Comparison of ENCODE assay signal across 10 mouse cellular contexts in the genomic region with DNA sequence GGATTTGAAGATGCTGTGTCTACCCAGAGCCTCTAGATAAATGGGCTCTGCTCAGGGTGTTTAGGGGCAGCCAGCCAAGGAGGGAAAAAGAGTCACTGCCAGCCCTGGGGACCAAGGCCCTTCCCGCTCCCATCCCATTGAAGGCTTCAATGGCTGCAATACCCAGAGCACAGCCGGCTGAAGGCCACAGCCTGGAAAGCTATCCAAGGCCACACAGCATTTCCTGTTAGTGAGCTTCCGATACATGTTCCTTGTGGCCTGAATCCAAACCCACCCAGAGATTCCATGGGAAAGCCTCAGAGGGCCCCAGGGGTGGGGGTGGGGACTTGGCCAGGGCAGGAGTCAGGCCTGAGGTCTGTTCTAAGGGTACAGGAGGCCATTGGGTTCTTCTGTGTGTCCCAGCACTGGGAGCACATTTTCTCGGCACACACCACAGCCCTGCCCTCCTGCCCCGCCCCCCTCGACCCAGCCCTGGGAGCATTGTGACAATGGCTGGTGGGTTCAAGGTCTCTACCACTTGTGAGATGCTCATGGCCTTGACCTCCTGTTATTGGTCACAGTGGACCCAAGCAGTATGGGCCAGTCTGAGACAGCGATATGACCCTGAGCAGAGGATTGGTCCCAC. TPM values are rescaled to one million over a fixed set of nuclear protein-coding genes. Genes with fewer than 3 reads are reported as not detected.
DNase-seq lines count a peak whose midpoint lies in the region; ATAC-seq lines count a peak whose summit lies in the region.
"Had no signal": no experiment of that assay in that cellular context is flagged by ENCODE, and none has a peak within 500 bp of the region (broad histone marks: within the 10 kb centered on the region; RNA-seq: fewer than 3 reads in every experiment).

No protein-coding gene starts in this region.

- H3K9ac ChIP-seq in hindbrain, embryonic 14.5 days, result no peak overlapping the region
- H3K9ac ChIP-seq in embryonic facial prominence, embryonic 14.5 days (ENCODE audit: low read depth, low read length), result no peak overlapping the region
- H3K9ac ChIP-seq: embryonic facial prominence, embryonic 12.5 days had no signal

- DNase-seq in hindbrain, embryonic 10.5 days (ENCODE audit: low spot score), result no peak
- no peak for DNase-seq in hindbrain, embryonic 14.5 days (ENCODE audit: low spot score)
- peak; percentile 25 for DNase-seq in embryonic facial prominence, embryonic 14.5 days (ENCODE audit: low spot score)
- DNase-seq in kidney, adult 8-10 months, result peak; percentile 48 to 65
- DNase-seq in lung, postnatal 14 days, result peak; percentile 68
- DNase-seq in retina, postnatal 1 day, result no peak

- peaks cover 16% of the 10 kb centered on the region for H3K27me3 ChIP-seq in hindbrain, embryonic 10.5 days (ENCODE audit: insufficient read depth, poor library complexity, severe bottlenecking)
- H3K27me3 ChIP-seq in hindbrain, embryonic 14.5 days (ENCODE audit: control insufficient read depth, insufficient read depth, low read length), result no peaks in the 10 kb centered on the region
- H3K27me3 ChIP-seq in embryonic facial prominence, embryonic 14.5 days (replicated peaks; ENCODE audit: control insufficient read depth, insufficient read depth, low read length), result no peaks in the 10 kb centered on the region
- H3K27me3 ChIP-seq: embryonic facial prominence, embryonic 12.5 days had no signal

- WGBS in hindbrain, embryonic 10.5 days, result 75% methylated on average over 7 of the region's 7 CpGs
- WGBS in hindbrain, embryonic 14.5 days, result 70% methylated on average over 7 of the region's 7 CpGs
- WGBS in embryonic facial prominence, embryonic 14.5 days, result 59% methylated on average over 7 of the region's 7 CpGs

- peaks cover 29% of the 10 kb centered on the region for H3K4me1 ChIP-seq in hindbrain, embryonic 10.5 days (replicated peaks)
- no peaks in the 10 kb centered on the region for H3K4me1 ChIP-seq in hindbrain, embryonic 14.5 days (replicated peaks; ENCODE audit: control insufficient read depth, insufficient read depth, low read length)
- H3K4me1 ChIP-seq in embryonic facial prominence, embryonic 14.5 days (ENCODE audit: control insufficient read depth, insufficient read depth, low read length), result no peaks in the 10 kb centered on the region

- no peak overlapping the region for H3K4me2 ChIP-seq in hindbrain, embryonic 14.5 days (replicated peaks)
- H3K4me2 ChIP-seq in embryonic facial prominence, embryonic 14.5 days (ENCODE audit: low read depth, low read length), result no peak overlapping the region
- H3K4me2 ChIP-seq: embryonic facial prominence, embryonic 12.5 days had no signal

- H3K9me3 ChIP-seq in hindbrain, embryonic 10.5 days, result peaks cover 5% of the 10 kb centered on the region
- no peaks in the 10 kb centered on the region for H3K9me3 ChIP-seq in hindbrain, embryonic 14.5 days (ENCODE audit: control insufficient read depth, low read length)
- peaks cover 5% of the 10 kb centered on the region; the same call in 1 of the 2 replicates for H3K9me3 ChIP-seq in embryonic facial prominence, embryonic 14.5 days (ENCODE audit: control insufficient read depth, low read length)

- no peaks in the 10 kb centered on the region for H3K36me3 ChIP-seq in hindbrain, embryonic 10.5 days
- H3K36me3 ChIP-seq in hindbrain, embryonic 14.5 days (replicated peaks; ENCODE audit: control insufficient read depth, insufficient read depth), result no peaks in the 10 kb centered on the region
- no peaks in the 10 kb centered on the region for H3K36me3 ChIP-seq in embryonic facial prominence, embryonic 14.5 days (ENCODE audit: control insufficient read depth, insufficient read depth, low read length)
- H3K36me3 ChIP-seq: embryonic facial prominence, embryonic 12.5 days had no signal

- no peak overlapping the region for H3K4me3 ChIP-seq in hindbrain, embryonic 10.5 days
- no peak overlapping the region for H3K4me3 ChIP-seq in hindbrain, embryonic 14.5 days (replicated peaks; ENCODE audit: low read length)
- no peak overlapping the region for H3K4me3 ChIP-seq in embryonic facial prominence, embryonic 14.5 days (ENCODE audit: low read depth, low read length)
- H3K4me3 ChIP-seq: embryonic facial prominence, embryonic 12.5 days had no signal

- H3K27ac ChIP-seq in hindbrain, embryonic 10.5 days, result peak overlapping the region; percentile 9; the same call in 1 of the 2 replicates
- H3K27ac ChIP-seq in hindbrain, embryonic 14.5 days, result no peak overlapping the region
- H3K27ac ChIP-seq in embryonic facial prominence, embryonic 14.5 days (replicated peaks; ENCODE audit: low read depth, low read length), result no peak overlapping the region
- H3K27ac ChIP-seq: embryonic facial prominence, embryonic 12.5 days had no signal

- ATAC-seq in hindbrain, embryonic 14.5 days (ENCODE audit: low FRiP score), result no peak
- no peak for ATAC-seq in embryonic facial prominence, embryonic 14.5 days (ENCODE audit: low read depth)
- no peak for ATAC-seq in inflammation-experienced regulatory T-cells, adult 6 months
- ATAC-seq in megakaryocyte progenitor cell, adult 5-6 weeks (replicated peaks; ENCODE audit: poor library complexity), result no peak

RNA-seq across cellular contexts. Expression of a gene that starts 23.4 kb away (rescaled TPM):
- polyA plus RNA-seq in hindbrain, embryonic 10.5 days (2016; fragmentation: Nextera tagmentation; extraction: Ambion mirVana), result 14.3 and 22.9 TPM in 2 replicates
- polyA plus RNA-seq in hindbrain, embryonic 14.5 days (2014; fragmentation: Nextera tagmentation; extraction: Ambion mirVana), result 18.8 and 23.9 TPM in 2 replicates
- polyA plus RNA-seq in embryonic facial prominence, embryonic 14.5 days (2014; fragmentation: Nextera tagmentation; extraction: Ambion mirVana), result 8.7 and 11.3 TPM in 2 replicates
- 1 to 10 TPM; 2.0 to 4.0 (median 3.2) TPM for polyA plus RNA-seq in inflammation-experienced regulatory T-cells, adult 6 months (2017; shearing (Covaris generic))
- 32.0 and 32.6 TPM in 2 replicates for total RNA-seq in megakaryocyte progenitor cell, adult 5-6 weeks (2015)
- 10.0 and 11.2 TPM in 2 replicates for total RNA-seq in megakaryocyte progenitor cell, adult 5-6 weeks (2017)

RNA-seq across cellular contexts. Expression of a gene that starts 27.6 kb away (rescaled TPM):
- polyA plus RNA-seq in hindbrain, embryonic 10.5 days (2016; fragmentation: Nextera tagmentation; extraction: Ambion mirVana), result 0.95 and 4.1 TPM in 2 replicates
- 1.6 and 3.3 TPM in 2 replicates for polyA plus RNA-seq in hindbrain, embryonic 14.5 days (2014; fragmentation: Nextera tagmentation; extraction: Ambion mirVana)
- polyA plus RNA-seq in embryonic facial prominence, embryonic 14.5 days (2014; fragmentation: Nextera tagmentation; extraction: Ambion mirVana), result 2.4 and 3.5 TPM in 2 replicates
- polyA plus RNA-seq in inflammation-experienced regulatory T-cells, adult 6 months (2017; shearing (Covaris generic)), result not detected
- not detected in 2 replicates for total RNA-seq in megakaryocyte progenitor cell, adult 5-6 weeks (2015)
- total RNA-seq in megakaryocyte progenitor cell, adult 5-6 weeks (2017), result not detected in 2 replicates
- polyA plus RNA-seq: small intestine, adult 2 months had no signal

Comparison
In these comparisons a context has a peak if more than half of its experiments do, and no peak if none do; other contexts are left out.
1. DNase-seq: peak in embryonic facial prominence, embryonic 14.5 days (single experiment), kidney, adult 8-10 months (2 of 2) and lung, postnatal 14 days (single experiment); none in hindbrain, embryonic 10.5 days (single experiment), hindbrain, embryonic 14.5 days (single experiment) and retina, postnatal 1 day (single experiment).